Mouse (Mus musculus): ENCODE measurements around the gene Prmt1.

- TF ChIP-seq POLR2A (IDR thresholded peaks at IDR 0.05; ENCODE audit: insufficient read length, low read depth) (no peak), TCF12 (IDR thresholded peaks at IDR 0.05; ENCODE audit: insufficient read depth, poor library complexity, severe bottlenecking) (no peak), MYOG (IDR thresholded peaks at IDR 0.05; ENCODE audit: control insufficient read depth in 1 of 3, insufficient read depth in 1 of 3, insufficient read length in 2 of 3, low read depth in 2 of 3) (no peak)
Observed at GRCm38 (mm10) chr7:44997940-44998428, 11.6 kb upstream of the Prmt1 start.
